Mouse (Mus musculus): ENCODE measurements around the gene Dzip1.

DNA sequence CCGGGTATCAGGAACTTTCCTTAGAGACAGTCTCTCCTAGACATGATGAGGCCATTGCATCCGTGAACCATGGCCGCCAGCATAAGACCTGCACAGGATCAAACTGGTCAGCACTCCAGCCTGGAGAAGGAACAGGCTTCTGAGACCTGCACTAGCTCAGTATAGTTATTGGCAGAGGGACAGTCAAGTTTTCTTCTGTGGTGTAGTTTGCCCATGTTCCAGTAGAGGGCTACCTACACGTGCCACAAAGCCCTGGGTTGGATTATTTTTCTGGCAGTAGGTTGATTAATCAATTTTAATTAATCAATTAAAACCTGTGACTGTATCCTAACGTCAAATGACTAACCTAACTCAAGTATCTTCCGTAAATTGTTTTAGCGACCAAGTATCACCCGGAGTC is 6.2 kb downstream of the Dzip1 start:
- TF ChIP-seq POLR2A (IDR thresholded peaks at IDR 0.05; ENCODE audit: control insufficient read depth, extremely low read depth, insufficient read depth, low read length, poor library complexity) (no peak), CTCF (IDR thresholded peaks at IDR 0.05; ENCODE audit: borderline replicate concordance, control insufficient read depth, extremely low read depth, insufficient read depth, low read length, poor library complexity) (no peak)

All from thymus, adult 2 months (tissue).